Mouse (Mus musculus) heart, adult 18-20 months (tissue): ENCODE data around the gene Pamr1. TPM values are rescaled to one million over a fixed set of nuclear protein-coding genes. Genes with fewer than 3 reads are reported as not detected.
A peak's percentile ranks its signal among the peaks of the same experiment; 100 is the strongest.

Source experiments
- DNase-seq, 2 experiments: peaks; one replicate each; pipeline ENCODE4 v3.0.0; 2021 to 2022; ENCODE audit warnings: mixed read lengths in 1 of 2
- total RNA-seq, 2 experiments: library from RNA; stranded (reverse); gene quantifications; 2 replicates each; pipeline ENCODE4 v1.2.3; 2021

Gene Pamr1
- total RNA-seq, 2 experiments from 2014 or later: 1.5 to 1.6 TPM

GRCm38 (mm10) chr2:102661052-102661451 lies 111.2 kb downstream of the Pamr1 start:
- DNase-seq: no peak

GRCm38 (mm10) chr2:102662911-102663310 lies 113.1 kb downstream of the Pamr1 start:
- DNase-seq: no peak

- no peak for DNase-seq
Observed at GRCm38 (mm10) chr2:102663339-102663738, 113.5 kb downstream of the Pamr1 start.

GRCm38 (mm10) chr2:102663865-102664264 lies 114.1 kb downstream of the Pamr1 start:
- DNase-seq: no peak

- DNase-seq: no peak
Observed at GRCm38 (mm10) chr2:102667981-102668380, 118.2 kb downstream of the Pamr1 start.

- no peak for DNase-seq
Observed at GRCm38 (mm10) chr2:102669580-102669979, 119.8 kb downstream of the Pamr1 start.

- no peak for DNase-seq
Observed at GRCm38 (mm10) chr2:102674582-102674981, 124.8 kb downstream of the Pamr1 start.

GRCm38 (mm10) chr2:102675275-102675674 lies 125.5 kb downstream of the Pamr1 start:
- DNase-seq: peak; percentile 33 to 79

- no peak for DNase-seq
Observed at GRCm38 (mm10) chr2:102676716-102677312, 127.0 kb downstream of the Pamr1 start.

- DNase-seq: no peak
Observed at GRCm38 (mm10) chr2:102677400-102677799, 127.6 kb downstream of the Pamr1 start.

- no peak for DNase-seq
Observed at GRCm38 (mm10) chr2:102681351-102681750, 131.5 kb downstream of the Pamr1 start.

GRCm38 (mm10) chr2:102682168-102682567 lies 132.4 kb downstream of the Pamr1 start:
- peak; percentile 14 to 69 for DNase-seq

GRCm38 (mm10) chr2:102685371-102686107 lies 135.7 kb downstream of the Pamr1 start:
- DNase-seq: peak in 1 of 2 experiments; percentile 23

- no peak for DNase-seq
Observed at GRCm38 (mm10) chr2:102686108-102686450, 136.3 kb downstream of the Pamr1 start.

Other genes starting within 250 kb of the Pamr1 start
- gene Trim44, start 142.2 kb upstream of the Pamr1 start, total RNA-seq: 10 to 100 TPM; 28.1 to 28.2 TPM
- under 1 TPM; 0.10 to 0.32 TPM for gene Fjx1, start 97.5 kb upstream of the Pamr1 start, total RNA-seq
- under 1 TPM; 0.22 to 0.62 TPM for gene Slc1a2, start 108.6 kb downstream of the Pamr1 start, total RNA-seq